Mouse (Mus musculus) ES-Bruce4 (cell line): ENCODE data around the gene Zbtb34.

ENCODE experiments used
- CTCF ChIP-seq: IDR thresholded peaks from one replicate; pipeline ENCODE4 v1.8.1; 2011; ENCODE audit warnings: low read depth, low read length
- EP300 ChIP-seq: IDR thresholded peaks from 2 replicates; pipeline ENCODE4 v1.6.1; 2011; ENCODE audit warnings: low read depth, low read length; ENCODE audit not compliant: insufficient read depth
- POLR2A ChIP-seq: IDR thresholded peaks from one replicate; pipeline ENCODE4 v1.8.1; 2011; ENCODE audit warnings: low read length; ENCODE audit not compliant: insufficient read depth

- TF ChIP-seq POLR2A, result no peak
- no peak for TF ChIP-seq CTCF
- no peak for TF ChIP-seq EP300
These were observed 29.9 kb upstream of the Zbtb34 start for GRCm38 (mm10) chr2:33461066-33461465.
